Mouse (Mus musculus): Measurements from ENCODE around the gene Pdzd2. TPM values are rescaled to one million over a fixed set of nuclear protein-coding genes. Genes with fewer than 3 reads are reported as not detected.

Pdzd2 gene
- polyA plus RNA-seq, 1 experiment from 2014 or later: 114 TPM

DNA sequence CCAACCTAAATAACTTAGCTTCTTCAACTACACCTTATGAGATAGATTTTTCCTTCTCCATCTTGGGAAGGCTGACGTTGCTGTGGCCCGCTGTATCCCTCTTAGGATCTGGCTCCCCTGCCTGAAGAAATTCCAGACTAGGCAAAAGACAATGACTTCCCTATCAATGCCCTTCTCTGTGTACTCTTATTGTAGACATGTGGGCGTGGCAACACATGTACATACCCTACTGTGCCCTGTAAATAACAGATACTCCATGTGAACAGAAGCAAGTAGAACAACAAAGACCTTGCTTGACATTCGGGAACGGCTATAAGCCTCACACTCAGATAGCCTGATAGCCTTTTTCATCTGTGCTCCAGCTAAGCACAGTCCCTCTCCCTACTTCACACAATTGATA is 295.2 kb downstream of the Pdzd2 start:
- ATAC-seq: no peak
- Histone ChIP-seq H3K4me3 (ENCODE audit: low read depth, low read length) (no peak overlapping the region), H3K9ac (replicated peaks; ENCODE audit: low read depth) (no peak overlapping the region), H3K27me3 (replicated peaks; ENCODE audit: insufficient read depth, low read length) (no peaks in the 10 kb centered on the region), H3K36me3 (ENCODE audit: insufficient read depth, low read length) (no peaks in the 10 kb centered on the region; the same call in 1 of the 2 replicates), H3K4me2 (replicated peaks; ENCODE audit: low read depth, low read length) (no peak overlapping the region), H3K4me1 (ENCODE audit: insufficient read depth, low read depth, low read length) (0 out of 2 replicates have a peak, but pooled peaks cover 2% of the 10 kb centered on the region), H3K27ac (ENCODE audit: low read length) (no peak overlapping the region), H3K9me3 (ENCODE audit: low read length) (no peaks in the 10 kb centered on the region)
- TF ChIP-seq CTCF (IDR thresholded peaks at IDR 0.05): no peak
- no peak for TF ChIP-seq EP300 (IDR thresholded peaks at IDR 0.05)
- WGBS: 70% methylated on average over 5 of the region's 5 CpGs
- DNase-seq (ENCODE audit: low spot score): no peak

DNA sequence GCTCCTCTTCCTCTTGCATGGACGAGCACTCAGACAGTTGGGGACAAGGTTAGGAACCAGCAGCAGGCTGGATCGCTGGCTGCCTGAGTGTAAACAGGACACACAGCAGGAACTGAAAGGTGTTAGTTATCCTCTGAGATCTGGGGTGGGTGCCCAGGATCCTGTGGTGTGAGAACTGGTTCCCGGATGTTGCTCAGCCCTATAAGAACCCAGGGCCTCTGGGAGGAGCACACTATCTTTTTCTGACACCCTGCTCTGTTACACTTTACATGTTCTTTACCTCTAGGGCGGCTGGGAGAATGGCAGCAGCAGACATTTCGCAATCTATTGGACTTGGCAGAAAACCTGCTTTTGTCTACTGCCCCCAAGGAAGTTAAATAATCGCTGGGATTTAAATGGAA is 300.4 kb downstream of the Pdzd2 start:
- Histone ChIP-seq H3K4me2 (replicated peaks; ENCODE audit: low read depth, low read length) (no peak overlapping the region), H3K36me3 (ENCODE audit: insufficient read depth, low read length) (no peaks in the 10 kb centered on the region; the same call in 1 of the 2 replicates), H3K4me3 (ENCODE audit: low read depth, low read length) (no peak overlapping the region), H3K27ac (ENCODE audit: low read length) (no peak overlapping the region), H3K4me1 (ENCODE audit: insufficient read depth, low read depth, low read length) (peaks cover 2% of the 10 kb centered on the region; the same call in 1 of the 2 replicates), H3K9ac (replicated peaks; ENCODE audit: low read depth) (no peak overlapping the region), H3K9me3 (ENCODE audit: low read length) (no peaks in the 10 kb centered on the region), H3K27me3 (replicated peaks; ENCODE audit: insufficient read depth, low read length) (no peaks in the 10 kb centered on the region)
- TF ChIP-seq EP300 (IDR thresholded peaks at IDR 0.05) (no peak), CTCF (IDR thresholded peaks at IDR 0.05) (0 out of 2 replicates have a peak, but pooled peaks have one; percentile 3)
- 8% methylated on average over 6 of the region's 6 CpGs for whole genome bisulfite sequencing
- DNase-seq (ENCODE audit: low spot score) (peak; percentile 82), ATAC-seq (peak; percentile 77)

DNA sequence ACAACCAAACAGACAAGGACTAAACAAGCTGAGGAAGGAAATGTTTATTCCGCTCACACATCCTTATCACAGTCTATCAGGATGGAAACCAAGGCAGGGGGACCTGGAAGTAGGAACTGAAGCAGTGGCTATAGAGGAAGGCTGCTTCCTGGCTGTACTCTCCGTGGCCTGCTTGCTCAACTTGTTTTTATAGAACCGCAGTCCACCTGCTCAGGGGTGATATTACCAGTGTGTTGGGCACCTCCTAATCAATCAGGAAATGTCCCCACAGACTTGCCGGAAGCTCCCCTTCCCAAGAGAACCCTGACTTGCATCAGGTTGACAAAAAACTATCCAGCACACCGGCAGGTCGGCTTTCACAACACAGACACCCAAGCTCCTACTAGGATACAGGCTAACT is 301.0 kb downstream of the Pdzd2 start:
- H3K36me3 ChIP-seq (ENCODE audit: insufficient read depth, low read length): no peaks in the 10 kb centered on the region; the same call in 1 of the 2 replicates
- WGBS: 59% methylated on average over 6 of the region's 6 CpGs
- ATAC-seq (no peak), DNase-seq (ENCODE audit: low spot score) (no peak)
- H3K9ac ChIP-seq (replicated peaks; ENCODE audit: low read depth): no peak overlapping the region
- no peak overlapping the region for H3K4me2 ChIP-seq (replicated peaks; ENCODE audit: low read depth, low read length)
- no peak overlapping the region for H3K4me3 ChIP-seq (ENCODE audit: low read depth, low read length)
- no peaks in the 10 kb centered on the region for H3K27me3 ChIP-seq (replicated peaks; ENCODE audit: insufficient read depth, low read length)
- no peak overlapping the region for H3K27ac ChIP-seq (ENCODE audit: low read length)
- no peaks in the 10 kb centered on the region for H3K9me3 ChIP-seq (ENCODE audit: low read length)
- TF ChIP-seq EP300 (IDR thresholded peaks at IDR 0.05) (no peak), CTCF (IDR thresholded peaks at IDR 0.05) (no peak)
- H3K4me1 ChIP-seq (ENCODE audit: insufficient read depth, low read depth, low read length): peaks cover 5% of the 10 kb centered on the region; the same call in 1 of the 2 replicates

DNA sequence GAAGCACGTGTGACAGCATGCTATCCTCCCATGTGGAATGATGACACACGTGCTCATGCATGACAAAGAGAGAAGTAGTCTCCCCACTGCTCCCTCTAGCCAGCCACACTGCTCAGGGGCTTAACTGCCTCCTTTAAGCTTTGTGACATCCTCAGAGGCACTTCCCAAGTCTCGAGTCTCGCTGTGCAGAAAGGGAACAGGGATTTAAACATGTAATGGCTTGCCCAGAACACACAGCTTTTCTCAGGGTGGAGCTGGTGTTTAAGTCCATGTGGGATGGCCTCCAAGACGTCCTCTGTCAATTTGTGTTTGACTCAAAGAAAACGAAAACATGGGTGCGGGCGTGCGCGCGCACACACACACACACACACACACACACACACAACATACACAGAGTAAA is 301.6 kb downstream of the Pdzd2 start:
- Histone ChIP-seq H3K9me3 (ENCODE audit: low read length) (no peaks in the 10 kb centered on the region), H3K4me2 (replicated peaks; ENCODE audit: low read depth, low read length) (no peak overlapping the region), H3K27ac (ENCODE audit: low read length) (no peak overlapping the region), H3K36me3 (ENCODE audit: insufficient read depth, low read length) (no peaks in the 10 kb centered on the region; the same call in 1 of the 2 replicates), H3K9ac (replicated peaks; ENCODE audit: low read depth) (no peak overlapping the region), H3K4me1 (ENCODE audit: insufficient read depth, low read depth, low read length) (peaks cover 5% of the 10 kb centered on the region; the same call in 1 of the 2 replicates), H3K27me3 (replicated peaks; ENCODE audit: insufficient read depth, low read length) (no peaks in the 10 kb centered on the region), H3K4me3 (ENCODE audit: low read depth, low read length) (no peak overlapping the region)
- DNase-seq (ENCODE audit: low spot score) (no peak), ATAC-seq (no peak)
- 87% methylated on average over 11 of the region's 11 CpGs for WGBS
- TF ChIP-seq EP300 (IDR thresholded peaks at IDR 0.05) (no peak), CTCF (IDR thresholded peaks at IDR 0.05) (no peak)

DNA sequence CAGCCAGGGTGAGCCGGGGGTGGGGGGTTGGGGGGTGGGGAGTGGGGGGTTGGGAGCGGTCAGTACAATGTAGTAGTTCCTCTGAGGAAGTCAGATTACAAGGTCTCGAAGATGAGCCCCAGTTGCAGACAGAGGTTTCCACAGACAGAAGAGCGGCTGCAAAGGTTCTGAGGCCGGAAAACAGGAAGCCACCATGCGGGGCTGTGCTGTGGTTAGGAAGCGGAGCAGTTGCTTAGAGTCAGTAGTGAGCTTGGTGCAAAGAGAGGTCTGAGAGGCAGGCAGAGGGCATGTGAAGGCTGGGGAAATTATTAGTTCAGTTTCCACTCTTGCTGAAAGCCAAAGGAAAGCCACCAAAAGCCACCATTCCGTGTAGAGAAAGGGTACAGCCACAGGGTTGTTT is 303.8 kb downstream of the Pdzd2 start:
- ATAC-seq (no peak), DNase-seq (ENCODE audit: low spot score) (no peak)
- H3K9ac ChIP-seq (replicated peaks; ENCODE audit: low read depth): no peak overlapping the region
- H3K27ac ChIP-seq (ENCODE audit: low read length): no peak overlapping the region
- H3K9me3 ChIP-seq (ENCODE audit: low read length): no peaks in the 10 kb centered on the region
- H3K36me3 ChIP-seq (ENCODE audit: insufficient read depth, low read length): no peaks in the 10 kb centered on the region
- 55% methylated on average over 8 of the region's 8 CpGs for WGBS
- H3K4me3 ChIP-seq (ENCODE audit: low read depth, low read length): no peak overlapping the region
- no peak overlapping the region for H3K4me2 ChIP-seq (replicated peaks; ENCODE audit: low read depth, low read length)
- H3K4me1 ChIP-seq (ENCODE audit: insufficient read depth, low read depth, low read length): peaks cover 5% of the 10 kb centered on the region; the same call in 1 of the 2 replicates
- no peak for TF ChIP-seq EP300 (IDR thresholded peaks at IDR 0.05)
- TF ChIP-seq CTCF (IDR thresholded peaks at IDR 0.05): no peak
- no peaks in the 10 kb centered on the region for H3K27me3 ChIP-seq (replicated peaks; ENCODE audit: insufficient read depth, low read length)

DNA sequence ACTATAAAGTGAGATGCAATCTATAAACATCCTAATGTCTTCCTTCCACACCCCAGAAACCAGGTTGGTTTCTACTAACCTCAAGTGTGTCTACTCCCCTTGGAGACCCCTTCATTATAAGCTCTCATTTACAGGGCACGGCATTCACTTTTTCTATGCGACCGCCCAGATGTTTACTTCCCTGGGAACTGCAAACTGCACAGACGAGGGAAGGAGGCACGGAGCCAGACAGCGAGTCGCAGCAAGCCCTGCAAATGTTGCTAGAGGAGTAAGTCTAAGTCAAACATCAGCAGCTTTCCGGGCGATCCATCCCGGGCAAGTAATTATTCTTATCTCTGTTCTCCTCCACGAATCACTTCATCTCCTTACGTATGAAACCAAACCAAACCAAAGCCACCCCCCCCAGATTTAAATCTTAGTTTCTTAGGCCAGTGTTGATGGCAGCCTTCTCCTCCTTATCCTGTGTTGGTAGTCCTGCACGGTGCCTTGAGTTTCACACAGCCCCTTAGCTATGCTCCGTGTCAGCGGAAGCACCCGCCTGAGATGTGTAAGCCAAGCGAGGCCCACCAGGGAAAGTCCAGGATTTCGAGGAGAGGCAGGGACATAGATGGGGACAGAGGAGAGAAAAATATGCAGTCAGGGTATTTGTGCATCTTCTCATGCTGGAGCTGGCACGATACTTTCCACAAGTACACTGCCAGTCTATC is 305.7 kb downstream of the Pdzd2 start:
- Histone ChIP-seq H3K27ac (ENCODE audit: low read length) (no peak overlapping the region), H3K9me3 (ENCODE audit: low read length) (no peaks in the 10 kb centered on the region), H3K9ac (replicated peaks; ENCODE audit: low read depth) (no peak overlapping the region), H3K36me3 (ENCODE audit: insufficient read depth, low read length) (no peaks in the 10 kb centered on the region), H3K4me3 (ENCODE audit: low read depth, low read length) (no peak overlapping the region), H3K4me1 (ENCODE audit: insufficient read depth, low read depth, low read length) (peaks cover 3% of the 10 kb centered on the region; the same call in 1 of the 2 replicates), H3K27me3 (replicated peaks; ENCODE audit: insufficient read depth, low read length) (no peaks in the 10 kb centered on the region), H3K4me2 (replicated peaks; ENCODE audit: low read depth, low read length) (0 out of 2 replicates have a peak overlapping the region, but pooled peaks have one; percentile 6)
- DNase-seq (ENCODE audit: low spot score) (peak; percentile 37), ATAC-seq (peak; percentile 25; the same call in 1 of the 2 replicates)
- WGBS: 19% methylated on average over 19 of the region's 19 CpGs
- TF ChIP-seq EP300 (IDR thresholded peaks at IDR 0.05): no peak
- TF ChIP-seq CTCF (IDR thresholded peaks at IDR 0.05): no peak
